Mouse (Mus musculus): ENCODE measurements around the gene Dazap1.

Gene Dazap1

DNA sequence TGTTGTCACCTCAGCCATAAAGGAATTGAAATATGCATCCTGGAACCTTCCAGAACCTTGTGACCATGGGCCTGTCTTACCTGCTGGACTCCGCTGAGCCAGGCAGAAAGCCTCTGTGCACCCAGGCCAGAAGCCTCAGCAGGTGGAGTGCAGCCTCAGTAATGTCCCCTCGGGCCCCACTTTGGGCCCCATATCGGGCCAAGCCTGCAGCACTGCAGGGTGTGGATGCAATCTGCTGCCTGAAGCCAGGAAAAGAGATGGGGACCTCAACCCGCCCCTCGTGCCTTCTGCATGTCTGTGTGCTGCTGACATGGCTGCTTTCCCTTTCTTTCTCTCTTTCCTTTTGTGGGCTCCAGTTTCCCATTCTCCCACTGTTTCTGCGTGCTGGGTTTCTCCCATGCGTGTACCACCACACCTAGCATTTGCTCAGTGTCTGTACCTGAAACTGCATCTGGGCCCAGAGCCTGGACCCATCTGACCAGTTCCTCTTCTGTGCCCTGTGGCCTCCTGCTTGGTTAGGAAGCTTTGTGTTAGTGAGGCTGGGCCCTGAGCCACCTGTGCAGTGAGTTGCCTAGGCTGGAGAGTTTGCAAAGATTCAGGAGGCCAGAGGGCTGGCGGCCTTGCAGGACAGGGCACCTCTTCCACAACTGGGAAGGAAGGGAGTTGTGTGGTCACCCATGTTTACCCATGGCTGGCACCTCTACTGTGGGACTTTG lies 10.7 kb downstream of the Dazap1 start:
- Histone ChIP-seq H3K9me3 (ENCODE audit: low read length) (no peaks in the 10 kb centered on the region), H3K27me3 (ENCODE audit: insufficient read depth, low read length) (no peaks in the 10 kb centered on the region), H3K4me3 (replicated peaks; ENCODE audit: low read length) (peak overlapping the region; percentile 35; the same call in 1 of the 2 replicates), H3K36me3 (ENCODE audit: insufficient read depth, low read length) (peaks cover 98% of the 10 kb centered on the region), H3K4me1 (replicated peaks; ENCODE audit: low read depth, low read length) (peaks cover 93% of the 10 kb centered on the region)
- no peak for TF ChIP-seq POU5F1 (IDR thresholded peaks at IDR 0.05; ENCODE audit: borderline replicate concordance, low read length)

DNA sequence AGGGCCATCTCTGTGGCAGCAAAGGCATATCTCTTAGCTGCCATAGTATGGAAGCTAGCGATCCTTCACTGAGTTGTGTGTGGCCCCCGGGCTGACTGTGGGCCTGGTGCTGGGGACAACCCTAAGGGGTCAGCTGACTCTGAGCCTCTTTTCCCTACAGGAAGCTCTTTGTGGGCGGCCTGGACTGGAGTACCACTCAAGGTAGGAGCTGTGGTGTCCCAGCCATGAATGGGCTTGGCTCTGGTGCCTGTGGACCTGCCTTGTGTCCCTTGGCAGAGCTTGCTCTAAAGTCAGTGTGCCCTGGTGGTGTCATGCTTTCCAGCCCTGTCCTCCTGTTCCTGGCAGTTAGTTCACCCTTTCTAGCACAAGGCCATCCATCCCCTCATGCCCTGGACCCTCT lies 12.6 kb downstream of the Dazap1 start:
- peak overlapping the region; percentile 27; the same call in 1 of the 2 replicates for H3K4me3 ChIP-seq (replicated peaks; ENCODE audit: low read length)
- H3K27me3 ChIP-seq (ENCODE audit: insufficient read depth, low read length) = no peaks in the 10 kb centered on the region
- no peaks in the 10 kb centered on the region for H3K9me3 ChIP-seq (ENCODE audit: low read length)
- H3K4me1 ChIP-seq (replicated peaks; ENCODE audit: low read depth, low read length) = peaks cover 93% of the 10 kb centered on the region
- TF ChIP-seq NANOG (IDR thresholded peaks at IDR 0.05; ENCODE audit: borderline replicate concordance, low read length) = no peak
- TF ChIP-seq POU5F1 (IDR thresholded peaks at IDR 0.05; ENCODE audit: borderline replicate concordance, low read length) = no peak
- TF ChIP-seq CTCF (conservative IDR thresholded peaks at IDR 0.05; ENCODE audit: low read length) = no peak
- H3K36me3 ChIP-seq (ENCODE audit: insufficient read depth, low read length) = peaks cover 98% of the 10 kb centered on the region

DNA sequence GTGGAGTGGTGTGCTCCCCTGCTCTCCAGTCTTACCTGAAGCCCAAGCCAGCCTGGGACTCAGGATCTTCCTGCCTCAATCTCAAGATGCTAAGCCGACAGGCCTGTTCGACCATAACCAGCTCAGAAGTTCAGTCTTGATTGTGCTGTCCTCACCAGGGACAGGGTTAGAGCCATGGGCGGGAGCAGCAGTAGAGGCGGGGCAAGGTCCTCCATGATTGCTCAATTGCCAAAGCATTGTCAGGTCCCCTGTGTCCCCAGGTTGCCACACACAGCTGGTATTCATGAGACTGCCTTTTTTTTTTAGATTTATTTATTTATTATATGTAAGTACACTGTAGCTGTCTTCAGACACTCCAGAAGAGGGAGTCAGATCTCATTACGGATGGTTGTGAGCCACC lies 15.0 kb downstream of the Dazap1 start:
- Histone ChIP-seq H3K27me3 (ENCODE audit: insufficient read depth, low read length) (no peaks in the 10 kb centered on the region), H3K4me1 (replicated peaks; ENCODE audit: low read depth, low read length) (peaks cover 91% of the 10 kb centered on the region), H3K9me3 (ENCODE audit: low read length) (no peaks in the 10 kb centered on the region), H3K36me3 (ENCODE audit: insufficient read depth, low read length) (peaks cover 98% of the 10 kb centered on the region), H3K4me3 (replicated peaks; ENCODE audit: low read length) (no peak overlapping the region)
- no peak for TF ChIP-seq NANOG (IDR thresholded peaks at IDR 0.05; ENCODE audit: borderline replicate concordance, low read length)
- TF ChIP-seq CTCF (conservative IDR thresholded peaks at IDR 0.05; ENCODE audit: low read length) = no peak
- TF ChIP-seq POU5F1 (IDR thresholded peaks at IDR 0.05; ENCODE audit: borderline replicate concordance, low read length) = no peak

DNA sequence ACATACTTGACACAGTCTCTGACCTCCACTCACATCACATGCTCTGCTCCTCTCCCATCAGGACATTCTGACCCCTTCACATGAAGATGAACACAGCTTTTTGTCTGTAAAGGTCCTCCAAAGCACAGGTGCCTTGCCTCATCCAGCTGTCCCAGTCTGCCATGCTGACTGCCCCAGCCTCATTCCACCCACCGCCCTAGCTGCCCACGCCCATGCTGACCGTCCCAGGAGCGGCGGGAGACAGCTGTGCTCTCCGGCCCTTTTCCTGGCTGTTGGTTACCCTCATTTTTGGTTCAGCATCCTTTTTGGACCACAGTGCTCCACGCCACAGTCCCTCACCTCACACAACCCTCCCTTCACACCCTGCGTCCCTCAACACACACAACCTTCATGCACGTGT lies 17.1 kb downstream of the Dazap1 start:
- Histone ChIP-seq H3K4me1 (replicated peaks; ENCODE audit: low read depth, low read length) (peaks cover 95% of the 10 kb centered on the region), H3K4me3 (replicated peaks; ENCODE audit: low read length) (0 out of 2 replicates have a peak overlapping the region, but pooled peaks have one; percentile 1), H3K9me3 (ENCODE audit: low read length) (no peaks in the 10 kb centered on the region), H3K27me3 (ENCODE audit: insufficient read depth, low read length) (no peaks in the 10 kb centered on the region), H3K36me3 (ENCODE audit: insufficient read depth, low read length) (peaks cover 100% of the 10 kb centered on the region)
- no peak for TF ChIP-seq NANOG (IDR thresholded peaks at IDR 0.05; ENCODE audit: borderline replicate concordance, low read length)

DNA sequence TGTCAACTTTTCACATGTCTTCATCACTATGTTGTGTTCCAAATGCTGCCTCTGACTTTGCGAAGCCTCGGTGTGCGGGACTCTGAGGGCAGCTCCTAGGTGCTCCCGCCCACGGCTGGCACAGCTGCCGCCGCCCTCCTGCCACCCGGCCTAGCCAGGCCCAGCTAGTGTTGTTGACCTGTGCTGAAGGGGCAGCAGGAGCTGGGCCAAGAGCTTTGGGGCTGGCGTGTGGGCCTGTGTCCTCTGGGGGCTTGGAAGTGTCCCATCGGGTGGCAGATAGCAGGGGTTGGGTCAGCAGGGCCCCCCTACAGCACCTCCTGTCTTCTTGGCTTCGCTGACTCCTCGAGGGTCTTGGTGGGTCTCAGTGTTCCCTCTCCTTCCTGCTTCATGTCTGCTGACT lies 18.0 kb downstream of the Dazap1 start:
- no peaks in the 10 kb centered on the region for H3K9me3 ChIP-seq (ENCODE audit: low read length)

DNA sequence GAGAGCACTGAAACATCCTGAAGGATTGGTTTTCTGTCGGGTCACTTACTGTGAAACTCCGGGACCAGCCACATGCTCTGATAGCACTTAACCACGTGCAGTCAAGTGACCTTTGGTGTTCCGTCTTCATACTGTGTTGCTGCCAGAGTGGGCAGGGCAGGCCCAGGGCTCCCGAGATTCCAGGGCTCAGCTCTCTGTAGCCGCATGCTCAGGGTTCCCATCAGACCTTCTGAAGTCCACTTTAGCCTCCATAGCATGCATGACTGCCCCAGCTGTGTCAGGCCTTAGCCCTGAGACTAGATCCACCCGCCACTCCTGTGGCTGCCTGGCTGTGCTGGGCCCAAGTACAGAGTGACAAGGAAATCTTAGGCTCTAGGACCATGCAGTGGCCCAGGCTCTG lies 20.0 kb downstream of the Dazap1 start:
- peaks cover 99% of the 10 kb centered on the region for H3K36me3 ChIP-seq (ENCODE audit: insufficient read depth, low read length)
- H3K9me3 ChIP-seq (ENCODE audit: low read length) = no peaks in the 10 kb centered on the region
- TF ChIP-seq NANOG (IDR thresholded peaks at IDR 0.05; ENCODE audit: borderline replicate concordance, low read length) (no peak), CTCF (conservative IDR thresholded peaks at IDR 0.05; ENCODE audit: low read length) (no peak), POU5F1 (IDR thresholded peaks at IDR 0.05; ENCODE audit: borderline replicate concordance, low read length) (no peak)
- no peak overlapping the region for H3K4me3 ChIP-seq (replicated peaks; ENCODE audit: low read length)
- peaks cover 92% of the 10 kb centered on the region for H3K4me1 ChIP-seq (replicated peaks; ENCODE audit: low read depth, low read length)
- H3K27me3 ChIP-seq (ENCODE audit: insufficient read depth, low read length) = no peaks in the 10 kb centered on the region

More for the DNA sequence above, 18.0 kb downstream of the Dazap1 start:
- peaks cover 95% of the 10 kb centered on the region for H3K4me1 ChIP-seq (replicated peaks; ENCODE audit: low read depth, low read length)
- H3K27me3 ChIP-seq (ENCODE audit: insufficient read depth, low read length) = no peaks in the 10 kb centered on the region
- no peak overlapping the region for H3K4me3 ChIP-seq (replicated peaks; ENCODE audit: low read length)
- no peak for TF ChIP-seq POU5F1 (IDR thresholded peaks at IDR 0.05; ENCODE audit: borderline replicate concordance, low read length)
- TF ChIP-seq CTCF (conservative IDR thresholded peaks at IDR 0.05; ENCODE audit: low read length) = no peak
- TF ChIP-seq NANOG (IDR thresholded peaks at IDR 0.05; ENCODE audit: borderline replicate concordance, low read length) = no peak
- H3K36me3 ChIP-seq (ENCODE audit: insufficient read depth, low read length) = peaks cover 99% of the 10 kb centered on the region

DNA sequence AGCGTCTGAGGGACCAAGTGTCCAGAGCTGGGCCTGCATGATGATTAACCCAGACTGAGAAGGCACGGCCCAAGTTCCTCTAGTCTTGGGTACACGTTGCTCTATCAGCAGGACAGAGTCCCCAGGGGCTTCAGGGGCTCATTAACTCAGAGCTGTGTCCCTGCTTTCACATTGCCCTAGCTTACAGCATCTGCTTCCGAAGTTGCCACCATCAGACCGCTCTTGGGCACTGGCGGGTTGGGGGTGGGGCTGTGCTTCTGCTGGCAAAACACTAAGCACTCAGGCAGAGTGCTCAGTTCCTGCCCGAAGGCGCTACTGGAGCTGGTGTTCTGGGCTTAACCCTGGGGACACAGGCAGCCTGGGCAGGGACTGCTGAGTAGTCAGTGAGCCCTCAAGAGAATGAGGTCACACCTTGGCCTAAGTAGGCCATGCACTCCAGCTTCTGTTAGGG lies 20.7 kb downstream of the Dazap1 start:
- H3K4me1 ChIP-seq (replicated peaks; ENCODE audit: low read depth, low read length) = peaks cover 92% of the 10 kb centered on the region
- H3K27me3 ChIP-seq (ENCODE audit: insufficient read depth, low read length) = no peaks in the 10 kb centered on the region
- no peak overlapping the region for H3K4me3 ChIP-seq (replicated peaks; ENCODE audit: low read length)
- H3K36me3 ChIP-seq (ENCODE audit: insufficient read depth, low read length) = peaks cover 99% of the 10 kb centered on the region
- H3K9me3 ChIP-seq (ENCODE audit: low read length) = no peaks in the 10 kb centered on the region
- TF ChIP-seq NANOG (IDR thresholded peaks at IDR 0.05; ENCODE audit: borderline replicate concordance, low read length) (no peak), POU5F1 (IDR thresholded peaks at IDR 0.05; ENCODE audit: borderline replicate concordance, low read length) (no peak), CTCF (conservative IDR thresholded peaks at IDR 0.05; ENCODE audit: low read length) (no peak)

DNA sequence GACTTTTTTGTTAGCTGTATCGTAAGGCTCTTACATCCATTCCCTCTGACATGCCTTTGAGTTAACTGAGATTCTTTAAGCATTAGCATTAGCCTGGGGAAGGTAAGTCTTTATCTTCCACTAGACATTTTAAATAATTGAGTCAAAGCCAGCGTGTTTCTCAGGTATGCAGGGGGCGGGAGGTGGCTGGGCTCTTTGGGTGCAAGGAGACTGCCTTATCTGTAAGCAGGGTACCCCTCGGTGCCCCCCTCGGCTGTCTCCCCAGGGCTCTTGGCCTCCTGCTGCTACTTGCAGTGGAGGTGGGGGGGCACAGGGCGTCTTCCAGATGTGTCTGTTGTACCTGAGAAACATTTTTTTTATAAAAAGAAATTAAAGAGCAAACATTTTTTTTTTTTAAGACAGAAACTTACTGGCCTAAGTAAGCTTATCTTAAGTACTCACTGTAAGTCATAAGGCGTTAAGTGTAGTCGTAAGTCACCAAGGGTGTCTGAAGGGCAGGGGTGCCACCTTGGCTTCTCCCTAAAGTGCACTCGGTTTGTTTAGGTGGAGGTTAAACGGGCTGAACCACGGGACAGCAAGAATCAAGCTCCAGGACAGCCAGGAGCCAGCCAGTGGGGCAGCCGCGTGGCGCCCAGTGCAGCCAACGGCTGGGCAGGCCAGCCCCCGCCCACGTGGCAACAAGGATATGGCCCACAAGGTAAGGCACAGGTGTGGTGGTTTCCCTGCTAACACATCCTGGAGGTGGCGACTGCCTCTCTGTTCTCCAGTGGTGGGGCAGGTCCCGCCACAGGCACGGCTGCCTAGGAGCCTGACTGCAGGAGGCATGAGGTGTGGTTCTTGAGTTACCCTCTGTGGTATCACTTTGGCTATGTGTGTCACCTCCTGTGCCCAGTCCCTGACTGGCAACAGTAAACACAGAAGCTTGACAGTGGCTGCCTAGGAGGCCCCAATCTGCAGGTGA lies 21.5 kb downstream of the Dazap1 start:
- TF ChIP-seq NANOG (IDR thresholded peaks at IDR 0.05; ENCODE audit: borderline replicate concordance, low read length) (no peak), POU5F1 (IDR thresholded peaks at IDR 0.05; ENCODE audit: borderline replicate concordance, low read length) (no peak), CTCF (conservative IDR thresholded peaks at IDR 0.05; ENCODE audit: low read length) (no peak)
- Histone ChIP-seq H3K4me3 (replicated peaks; ENCODE audit: low read length) (no peak overlapping the region), H3K4me1 (replicated peaks; ENCODE audit: low read depth, low read length) (peaks cover 92% of the 10 kb centered on the region), H3K9me3 (ENCODE audit: low read length) (no peaks in the 10 kb centered on the region), H3K36me3 (ENCODE audit: insufficient read depth, low read length) (peaks cover 99% of the 10 kb centered on the region), H3K27me3 (ENCODE audit: insufficient read depth, low read length) (no peaks in the 10 kb centered on the region)
